Mouse (Mus musculus) brain, adult 10 weeks (tissue): ENCODE results near the gene Il6st. TPM values are rescaled to one million over a fixed set of nuclear protein-coding genes. Genes with fewer than 3 reads are reported as not detected.

Experiments
- polyA plus RNA-seq: library from polyadenylated mRNA; stranded (reverse); fragments of 350-450 nt; fragmentation: Illumina TruSeq; extraction: RNeasy Lipid Tissue Mini Kit (QIAGEN cat#74804); gene quantifications from one replicate; pipeline ENCODE4 v1.2.3, GENCODE M21; 2015; ENCODE audit warnings: low read depth, low replicate concordance

Il6st gene
- 35.1 TPM for polyA plus RNA-seq

DNA sequence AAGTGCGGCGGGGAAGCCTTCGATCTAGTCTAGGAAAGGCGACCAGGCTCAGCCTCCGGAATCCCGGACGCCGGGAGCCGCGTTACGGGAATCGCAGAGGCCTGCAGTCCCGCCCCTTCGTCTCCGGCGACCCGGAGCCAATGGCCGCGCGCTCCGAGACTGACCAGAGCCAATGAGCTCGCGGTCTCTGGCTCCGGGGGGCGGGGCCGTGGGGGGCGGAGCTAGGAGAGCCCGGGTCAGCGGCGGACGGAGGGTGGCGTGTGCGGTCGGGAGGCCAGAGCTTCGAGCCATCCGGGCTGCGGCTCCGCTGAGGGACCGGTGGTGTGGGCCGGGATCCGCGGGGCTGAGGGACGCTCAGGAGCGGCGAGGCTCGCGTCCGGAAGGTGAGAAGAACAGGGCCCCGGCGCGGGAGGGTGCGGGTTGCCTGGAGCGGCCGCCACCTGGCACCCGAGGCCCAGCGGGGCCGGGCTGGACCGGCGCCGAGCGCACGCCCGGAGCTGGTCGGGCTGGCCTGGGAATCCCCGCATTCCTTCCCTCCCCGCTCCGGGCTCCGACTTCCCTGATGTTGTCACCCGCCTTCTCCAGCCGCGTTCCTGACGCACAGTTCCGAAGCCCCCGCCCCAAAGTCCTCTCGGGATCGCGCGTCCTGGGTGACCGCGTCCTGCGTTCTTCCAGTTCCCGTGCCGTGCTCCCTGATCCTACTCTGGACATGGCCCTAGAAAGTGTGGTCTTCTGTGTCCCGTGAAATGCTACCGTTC, at the start of gene Il6st:
Gene Il6st (plus strand): TSS at position 203 of the 758 bp plus-strand sequence.

Other genes starting within 250 kb of the Il6st start
- 6.1 TPM for gene Ankrd55, start 175.6 kb upstream of the Il6st start, polyA plus RNA-seq
- not detected for gene Il31ra, start 130.3 kb downstream of the Il6st start, polyA plus RNA-seq
- 2.7 TPM for gene Ddx4, start 188.4 kb downstream of the Il6st start, polyA plus RNA-seq
- 9.9 TPM for gene Slc38a9, start 196.7 kb downstream of the Il6st start, polyA plus RNA-seq